Mouse (Mus musculus) forebrain, embryonic 10.5 days (tissue): ENCODE measurements at regions not wholly inside any gene's neighbourhood (a gene's known extent, or its start where the extent isn't known, plus 50 kb on each side); places are given as distances from the start of the nearest gene placed in this dataset.

ENCODE experiments used
- DNase-seq: peaks from one replicate; pipeline ENCODE4 v3.0.0-alpha.2; 2017; ENCODE audit warnings: low spot score; ENCODE audit errors: extremely low spot score
- H3K27ac ChIP-seq: fragments of 300-500 bp; sonication (generic); 2 replicates; pipeline ENCODE4 v1.5.1; 2016; ENCODE audit warnings: mild to moderate bottlenecking
- H3K27me3 ChIP-seq: fragments of 300-500 bp; sonication (generic); 2 replicates; pipeline ENCODE4 v1.6.1; 2016; ENCODE audit warnings: mild to moderate bottlenecking; ENCODE audit not compliant: poor library complexity, severe bottlenecking
- H3K36me3 ChIP-seq: fragments of 300-500 bp; sonication (generic); replicated peaks from 2 replicates; pipeline ENCODE4 v1.6.1; 2016; ENCODE audit warnings: mild to moderate bottlenecking, moderate library complexity
- H3K4me1 ChIP-seq: fragments of 300-500 bp; sonication (generic); 2 replicates; pipeline ENCODE4 v1.6.1; 2016
- H3K4me3 ChIP-seq: fragments of 300-500 bp; sonication (generic); 2 replicates; pipeline ENCODE4 v1.5.1; 2016; ENCODE audit warnings: mild to moderate bottlenecking, moderate library complexity
- H3K9me3 ChIP-seq: fragments of 300-500 bp; sonication (generic); 2 replicates; pipeline ENCODE4 v1.6.1; 2016; ENCODE audit warnings: mild to moderate bottlenecking, moderate library complexity
- WGBS: fragments of 180-500 bp; shearing (Covaris S2); methylation state at CpG from one replicate; pipeline ENCODE4 v1.1.7; 2016; 5-methylcytosine and 5-hydroxymethylcytosine counted together

GRCm38 (mm10) chr16:21353545-21353944, 69.4 kb upstream of the Vps8 start:
- no peak for DNase-seq
- H3K4me3 ChIP-seq, result no peak overlapping the region
- no peaks in the 10 kb centered on the region for H3K9me3 ChIP-seq
- peaks cover 25% of the 10 kb centered on the region; the same call in 1 of the 2 replicates for H3K27me3 ChIP-seq
- WGBS, result 18% methylated on average over 6 of the region's 6 CpGs
- no peak overlapping the region for H3K27ac ChIP-seq
- H3K4me1 ChIP-seq, result peaks cover 18% of the 10 kb centered on the region
- H3K36me3 ChIP-seq, result no peaks in the 10 kb centered on the region

GRCm38 (mm10) chr16:21355638-21356037, 67.3 kb upstream of the Vps8 start:
- peaks cover 15% of the 10 kb centered on the region for H3K4me1 ChIP-seq
- H3K27ac ChIP-seq, result no peak overlapping the region
- peaks cover 20% of the 10 kb centered on the region; the same call in 1 of the 2 replicates for H3K27me3 ChIP-seq
- DNase-seq, result no peak
- H3K36me3 ChIP-seq, result no peaks in the 10 kb centered on the region
- H3K9me3 ChIP-seq, result no peaks in the 10 kb centered on the region
- WGBS, result 85% methylated on average over 1 of the region's 1 CpGs
- no peak overlapping the region for H3K4me3 ChIP-seq

GRCm38 (mm10) chr16:21357433-21357832, 65.5 kb upstream of the Vps8 start:
- H3K27me3 ChIP-seq, result peaks cover 23% of the 10 kb centered on the region; the same call in 1 of the 2 replicates
- 64% methylated on average over 5 of the region's 5 CpGs for WGBS
- peaks cover 16% of the 10 kb centered on the region for H3K4me1 ChIP-seq
- H3K27ac ChIP-seq, result no peak overlapping the region
- H3K9me3 ChIP-seq, result no peaks in the 10 kb centered on the region
- no peaks in the 10 kb centered on the region for H3K36me3 ChIP-seq
- H3K4me3 ChIP-seq, result no peak overlapping the region
- DNase-seq, result no peak

- no peak for DNase-seq
These were observed 64.5 kb upstream of the Vps8 start for GRCm38 (mm10) chr16:21358313-21358920.

GRCm38 (mm10) chr16:21359459-21359858, 63.5 kb upstream of the Vps8 start:
- no peak overlapping the region for H3K4me3 ChIP-seq
- WGBS, result 77% methylated on average over 4 of the region's 4 CpGs
- H3K9me3 ChIP-seq, result no peaks in the 10 kb centered on the region
- no peak for DNase-seq
- H3K36me3 ChIP-seq, result no peaks in the 10 kb centered on the region
- no peak overlapping the region for H3K27ac ChIP-seq
- H3K27me3 ChIP-seq, result peaks cover 20% of the 10 kb centered on the region; the same call in 1 of the 2 replicates
- peaks cover 22% of the 10 kb centered on the region for H3K4me1 ChIP-seq

More at GRCm38 (mm10) chr16:21358313-21358920, 64.5 kb upstream of the Vps8 start:
- no peaks in the 10 kb centered on the region for H3K9me3 ChIP-seq
- H3K4me1 ChIP-seq, result peaks cover 19% of the 10 kb centered on the region
- no peaks in the 10 kb centered on the region for H3K36me3 ChIP-seq
- no peak overlapping the region for H3K4me3 ChIP-seq
- no peak overlapping the region for H3K27ac ChIP-seq
- 79% methylated on average over 12 of the region's 12 CpGs for WGBS
- peaks cover 18% of the 10 kb centered on the region; the same call in 1 of the 2 replicates for H3K27me3 ChIP-seq

- Histone ChIP-seq H3K4me3 (no peak overlapping the region), H3K4me1 (peaks cover 26% of the 10 kb centered on the region), H3K27ac (no peak overlapping the region), H3K27me3 (peaks cover 34% of the 10 kb centered on the region), H3K9me3 (no peaks in the 10 kb centered on the region), H3K36me3 (no peaks in the 10 kb centered on the region)
- no peak for DNase-seq
- WGBS, result 56% methylated on average over 2 of the region's 2 CpGs
These were observed 61.5 kb upstream of the Vps8 start for GRCm38 (mm10) chr16:21361406-21361805.

- Histone ChIP-seq H3K4me3 (no peak overlapping the region), H3K4me1 (peaks cover 21% of the 10 kb centered on the region), H3K27ac (no peak overlapping the region; the same call in 1 of the 2 replicates), H3K36me3 (no peaks in the 10 kb centered on the region), H3K27me3 (peaks cover 42% of the 10 kb centered on the region), H3K9me3 (no peaks in the 10 kb centered on the region)
- DNase-seq, result no peak
- 52% methylated on average over 12 of the region's 12 CpGs for WGBS
These were observed 60.1 kb upstream of the Vps8 start for GRCm38 (mm10) chr16:21362663-21363367.

GRCm38 (mm10) chr16:21364885-21365284, 58.0 kb upstream of the Vps8 start:
- 30% methylated on average over 8 of the region's 8 CpGs for WGBS
- no peak overlapping the region for H3K4me3 ChIP-seq
- H3K27ac ChIP-seq, result no peak overlapping the region
- no peaks in the 10 kb centered on the region for H3K36me3 ChIP-seq
- H3K27me3 ChIP-seq, result peaks cover 49% of the 10 kb centered on the region
- no peak for DNase-seq
- peaks cover 28% of the 10 kb centered on the region for H3K4me1 ChIP-seq
- no peaks in the 10 kb centered on the region for H3K9me3 ChIP-seq

- no peak for DNase-seq
- Histone ChIP-seq H3K36me3 (no peaks in the 10 kb centered on the region), H3K9me3 (no peaks in the 10 kb centered on the region), H3K27ac (no peak overlapping the region), H3K4me1 (peaks cover 30% of the 10 kb centered on the region), H3K4me3 (no peak overlapping the region), H3K27me3 (peaks cover 42% of the 10 kb centered on the region)
- WGBS, result 47% methylated on average over 8 of the region's 8 CpGs
These were observed 55.5 kb upstream of the Vps8 start for GRCm38 (mm10) chr16:21367449-21367848.

- Histone ChIP-seq H3K9me3 (no peaks in the 10 kb centered on the region), H3K36me3 (no peaks in the 10 kb centered on the region), H3K27me3 (peaks cover 56% of the 10 kb centered on the region), H3K4me1 (peaks cover 21% of the 10 kb centered on the region), H3K4me3 (no peak overlapping the region), H3K27ac (no peak overlapping the region)
- 83% methylated on average over 1 of the region's 1 CpGs for WGBS
- no peak for DNase-seq
These were observed 54.1 kb upstream of the Vps8 start for GRCm38 (mm10) chr16:21368821-21369220.

- no peaks in the 10 kb centered on the region for H3K36me3 ChIP-seq
- peaks cover 55% of the 10 kb centered on the region for H3K27me3 ChIP-seq
- no peak overlapping the region for H3K27ac ChIP-seq
- peaks cover 15% of the 10 kb centered on the region for H3K4me1 ChIP-seq
- no peak overlapping the region for H3K4me3 ChIP-seq
- no peaks in the 10 kb centered on the region for H3K9me3 ChIP-seq
- WGBS, result 64% methylated on average over 12 of the region's 12 CpGs
- no peak for DNase-seq
These were observed 53.1 kb upstream of the Vps8 start for GRCm38 (mm10) chr16:21369569-21370512.
